18 mouse cellular contexts compared by ENCODE assay signal in genomic region chr7:126019321-126019720, GRCm38 (mm10).
A peak's percentile ranks its signal among the peaks of the same experiment; 100 is the strongest.
DNase-seq lines count a peak whose midpoint lies in the region; ATAC-seq lines count a peak whose summit lies in the region.
"Had no signal": no experiment of that assay in that cellular context is flagged by ENCODE, and none has a peak within 500 bp of the region (broad histone marks: within the 10 kb centered on the region; RNA-seq: fewer than 3 reads in every experiment).

No protein-coding gene starts in this region.

- H3K4me3 ChIP-seq in hindbrain, embryonic 10.5 days, result no peak overlapping the region
- H3K4me3 ChIP-seq in hindbrain, embryonic 16.5 days (ENCODE audit: low read length), result no peak overlapping the region
- H3K4me3 ChIP-seq in embryonic facial prominence, embryonic 10.5 days, result no peak overlapping the region
- no peak overlapping the region for H3K4me3 ChIP-seq in hindbrain, embryonic 13.5 days
- H3K4me3 ChIP-seq in midbrain, embryonic 16.5 days (ENCODE audit: low read depth, low read length), result no peak overlapping the region
- H3K4me3 ChIP-seq: erythroblast, embryonic 14.5 days; gastrocnemius, adult 2 months; heart, embryonic 15.5 days; hindbrain, embryonic 15.5 days; liver, embryonic 12.5 days; megakaryocyte, embryonic 14.5 days had no signal

- no peak overlapping the region for H3K9ac ChIP-seq in hindbrain, embryonic 16.5 days (ENCODE audit: low read depth, low read length)
- 0 out of 2 replicates have a peak overlapping the region, but pooled peaks have one; percentile 24 for H3K9ac ChIP-seq in hindbrain, embryonic 13.5 days
- H3K9ac ChIP-seq in midbrain, embryonic 16.5 days (ENCODE audit: low read depth, low read length), result peak overlapping the region; percentile 28; the same call in 1 of the 2 replicates
- H3K9ac ChIP-seq: heart, embryonic 15.5 days; hindbrain, embryonic 15.5 days; liver, embryonic 12.5 days had no signal

- no peaks in the 10 kb centered on the region for H3K9me3 ChIP-seq in hindbrain, embryonic 10.5 days
- H3K9me3 ChIP-seq in hindbrain, embryonic 16.5 days (ENCODE audit: control insufficient read depth, low read length), result no peaks in the 10 kb centered on the region
- no peaks in the 10 kb centered on the region for H3K9me3 ChIP-seq in embryonic facial prominence, embryonic 10.5 days
- H3K9me3 ChIP-seq in hindbrain, embryonic 13.5 days, result no peaks in the 10 kb centered on the region
- H3K9me3 ChIP-seq in midbrain, embryonic 16.5 days (replicated peaks; ENCODE audit: control insufficient read depth, low read length, poor library complexity, severe bottlenecking), result no peaks in the 10 kb centered on the region
- H3K9me3 ChIP-seq: heart, embryonic 15.5 days; hindbrain, embryonic 15.5 days; liver, embryonic 12.5 days had no signal

- no peak for ATAC-seq in hindbrain, embryonic 16.5 days
- no peak for ATAC-seq in hindbrain, embryonic 13.5 days (ENCODE audit: low FRiP score)
- no peak for ATAC-seq in midbrain, embryonic 16.5 days
- ATAC-seq in megakaryocyte progenitor cell, adult 5-6 weeks (replicated peaks; ENCODE audit: poor library complexity), result no peak
- ATAC-seq: liver, embryonic 12.5 days had no signal

- no peaks in the 10 kb centered on the region for H3K36me3 ChIP-seq in hindbrain, embryonic 10.5 days
- H3K36me3 ChIP-seq in hindbrain, embryonic 16.5 days (ENCODE audit: control insufficient read depth, insufficient read depth, low read length), result no peaks in the 10 kb centered on the region
- no peaks in the 10 kb centered on the region for H3K36me3 ChIP-seq in embryonic facial prominence, embryonic 10.5 days (replicated peaks)
- H3K36me3 ChIP-seq in hindbrain, embryonic 13.5 days, result no peaks in the 10 kb centered on the region
- H3K36me3 ChIP-seq in midbrain, embryonic 16.5 days (ENCODE audit: control insufficient read depth, insufficient read depth, low read length), result no peaks in the 10 kb centered on the region
- H3K36me3 ChIP-seq: heart, embryonic 15.5 days; hindbrain, embryonic 15.5 days; liver, embryonic 12.5 days had no signal

- H3K4me1 ChIP-seq in hindbrain, embryonic 10.5 days (replicated peaks), result peaks cover 42% of the 10 kb centered on the region
- peaks cover 13% of the 10 kb centered on the region for H3K4me1 ChIP-seq in hindbrain, embryonic 16.5 days (ENCODE audit: control insufficient read depth, insufficient read depth, low read depth, low read length)
- peaks cover 25% of the 10 kb centered on the region for H3K4me1 ChIP-seq in embryonic facial prominence, embryonic 10.5 days
- peaks cover 21% of the 10 kb centered on the region for H3K4me1 ChIP-seq in hindbrain, embryonic 13.5 days (replicated peaks)
- H3K4me1 ChIP-seq in midbrain, embryonic 16.5 days (ENCODE audit: control insufficient read depth, insufficient read depth, low read length), result peaks cover 8% of the 10 kb centered on the region

- H3K4me2 ChIP-seq in hindbrain, embryonic 16.5 days (ENCODE audit: low read length), result no peak overlapping the region
- H3K4me2 ChIP-seq in hindbrain, embryonic 13.5 days, result no peak overlapping the region
- no peak overlapping the region for H3K4me2 ChIP-seq in midbrain, embryonic 16.5 days (ENCODE audit: low read length)
- H3K4me2 ChIP-seq: heart, embryonic 15.5 days; hindbrain, embryonic 15.5 days; liver, embryonic 12.5 days had no signal

- no peak for DNase-seq in hindbrain, embryonic 10.5 days (ENCODE audit: low spot score)
- peak; percentile 57 for DNase-seq in embryonic facial prominence, embryonic 10.5 days (ENCODE audit: low spot score)
- DNase-seq in cerebellum, adult 18-20 months, result no peak
- DNase-seq: cerebellum, adult 2 months; gastrocnemius, adult 2 months; heart, adult 11 months; kidney, adult 2 months; kidney, postnatal 36 days; right cerebral cortex, adult 18-20 months had no signal

- 54% methylated on average over 9 of the region's 9 CpGs for whole genome bisulfite sequencing in hindbrain, embryonic 10.5 days
- 34% methylated on average over 9 of the region's 9 CpGs for WGBS in hindbrain, embryonic 16.5 days
- WGBS in embryonic facial prominence, embryonic 10.5 days, result 47% methylated on average over 9 of the region's 9 CpGs
- 33% methylated on average over 9 of the region's 9 CpGs for WGBS in hindbrain, embryonic 13.5 days
- WGBS in midbrain, embryonic 16.5 days, result 30% methylated on average over 9 of the region's 9 CpGs

- no peaks in the 10 kb centered on the region for H3K27me3 ChIP-seq in hindbrain, embryonic 10.5 days (ENCODE audit: insufficient read depth, poor library complexity, severe bottlenecking)
- H3K27me3 ChIP-seq in hindbrain, embryonic 16.5 days (replicated peaks; ENCODE audit: control insufficient read depth, insufficient read depth, low read length), result no peaks in the 10 kb centered on the region
- H3K27me3 ChIP-seq in embryonic facial prominence, embryonic 10.5 days (replicated peaks; ENCODE audit: low read depth, poor library complexity, severe bottlenecking), result no peaks in the 10 kb centered on the region
- H3K27me3 ChIP-seq in hindbrain, embryonic 13.5 days, result 0 out of 2 replicates have a peak, but pooled peaks cover 2% of the 10 kb centered on the region
- no peaks in the 10 kb centered on the region for H3K27me3 ChIP-seq in midbrain, embryonic 16.5 days (ENCODE audit: control insufficient read depth, insufficient read depth, low read depth, low read length)
- H3K27me3 ChIP-seq: heart, embryonic 15.5 days; hindbrain, embryonic 15.5 days; liver, embryonic 12.5 days had no signal

- H3K27ac ChIP-seq in hindbrain, embryonic 10.5 days, result peak overlapping the region; percentile 69
- no peak overlapping the region for H3K27ac ChIP-seq in hindbrain, embryonic 16.5 days (ENCODE audit: low read depth, low read length)
- peak overlapping the region; percentile 66 for H3K27ac ChIP-seq in embryonic facial prominence, embryonic 10.5 days (replicated peaks)
- peak overlapping the region; percentile 52 for H3K27ac ChIP-seq in hindbrain, embryonic 13.5 days
- no peak overlapping the region for H3K27ac ChIP-seq in midbrain, embryonic 16.5 days (ENCODE audit: low read length)
- H3K27ac ChIP-seq: gastrocnemius, adult 2 months; heart, embryonic 15.5 days; liver, embryonic 12.5 days had no signal

Comparison
In these comparisons a context has a peak if more than half of its experiments do, and no peak if none do; other contexts are left out.
1. H3K27ac ChIP-seq: peak in hindbrain, embryonic 10.5 days (single experiment), embryonic facial prominence, embryonic 10.5 days (single experiment) and hindbrain, embryonic 13.5 days (single experiment); none in hindbrain, embryonic 16.5 days (single experiment) and midbrain, embryonic 16.5 days (single experiment).